Mouse (Mus musculus): ENCODE measurements around the gene Mtmr1.

- no peak for TF ChIP-seq POLR2A (IDR thresholded peaks at IDR 0.05; ENCODE audit: control insufficient read depth, low read depth, low read length)
- TF ChIP-seq CTCF (IDR thresholded peaks at IDR 0.05; ENCODE audit: control insufficient read depth, insufficient read depth, insufficient replicate concordance, low read depth, low read length): no peak
These were observed 74.9 kb downstream of the Mtmr1 start for GRCm38 (mm10) chrX:71439473-71439872.

All from testis, adult 2 months (tissue).